Mouse (Mus musculus) C2C12 (cell line): Measurements from ENCODE around the gene Gse1.

Experiments
- CTCF ChIP-seq: IDR thresholded peaks from one replicate; pipeline ENCODE4 v1.5.1; 2011; ENCODE audit not compliant: control insufficient read depth, insufficient read depth, insufficient read length
- FOSL1 ChIP-seq: IDR thresholded peaks from one replicate; pipeline ENCODE4 v1.8.0; 2011; ENCODE audit warnings: mild to moderate bottlenecking, low read length; ENCODE audit not compliant: poor library complexity, insufficient read depth, severe bottlenecking
- MAX ChIP-seq: IDR thresholded peaks from one replicate; pipeline ENCODE4 v1.6.1; 2011; ENCODE audit warnings: mild to moderate bottlenecking, control low read depth
- MYOD1 ChIP-seq: IDR thresholded peaks from one replicate; pipeline ENCODE4 v1.6.1; 2011; ENCODE audit warnings: low read depth; ENCODE audit not compliant: control insufficient read depth, insufficient read length
- MYOG ChIP-seq: IDR thresholded peaks from one replicate; pipeline ENCODE4 v1.6.1; 2011; ENCODE audit not compliant: control insufficient read depth, insufficient read length; ENCODE audit errors: extremely low read depth
- USF1 ChIP-seq: IDR thresholded peaks from one replicate; pipeline ENCODE4 v1.6.1; 2011; ENCODE audit warnings: low read depth, mild to moderate bottlenecking, control low read depth, moderate library complexity

- TF ChIP-seq CTCF (no peak), MAX (no peak), FOSL1 (no peak), MYOD1 (no peak), USF1 (no peak), MYOG (no peak)
Observed at GRCm38 (mm10) chr8:120552509-120552908, 324.3 kb downstream of the Gse1 start.
